Mouse (Mus musculus) kidney, embryonic 16.5 days (tissue): ENCODE measurements at regions not wholly inside any gene's neighbourhood (a gene's known extent, or its start where the extent isn't known, plus 50 kb on each side); places are given as distances from the start of the nearest gene placed in this dataset.

ENCODE experiments used
- ATAC-seq: fragments of 200-750 bp; cut with Nextera tagmentation; 2 replicates; pipeline ENCODE4 v1.8.0; 2017; ENCODE audit warnings: moderate TSS enrichment; ENCODE audit not compliant: low FRiP score, low TSS enrichment
- H3K27ac ChIP-seq: fragments of 300-500 bp; sonication (generic); 2 replicates; pipeline ENCODE4 v1.5.1; 2014; ENCODE audit warnings: low read length
- H3K27me3 ChIP-seq: fragments of 300-500 bp; sonication (generic); 2 replicates; pipeline ENCODE4 v1.6.1; 2014; ENCODE audit warnings: low read length, control low read depth, mixed read lengths; ENCODE audit not compliant: insufficient read depth
- H3K36me3 ChIP-seq: fragments of 300-500 bp; sonication (generic); 2 replicates; pipeline ENCODE4 v1.6.1; 2014; ENCODE audit warnings: low read length, control low read depth, mixed read lengths; ENCODE audit not compliant: insufficient read depth
- H3K4me1 ChIP-seq: fragments of 300-500 bp; sonication (generic); 2 replicates; pipeline ENCODE4 v1.6.1; 2014; ENCODE audit warnings: low read length, control low read depth, mixed read lengths; ENCODE audit not compliant: insufficient read depth
- H3K4me2 ChIP-seq: fragments of 300-500 bp; sonication (generic); replicated peaks from 2 replicates; pipeline ENCODE4 v1.6.1; 2014; ENCODE audit warnings: low read depth, low read length
- H3K4me3 ChIP-seq: fragments of 300-500 bp; sonication (generic); 2 replicates; pipeline ENCODE4 v1.5.1; 2014; ENCODE audit warnings: mild to moderate bottlenecking, low read length
- H3K9ac ChIP-seq: fragments of 300-500 bp; sonication (generic); replicated peaks from 2 replicates; pipeline ENCODE4 v1.6.1; 2014; ENCODE audit warnings: low read length
- H3K9me3 ChIP-seq: fragments of 300-500 bp; sonication (generic); 2 replicates; pipeline ENCODE4 v1.6.1; 2016; ENCODE audit warnings: low read length, control low read depth
- WGBS: fragments of 180-500 bp; shearing (Covaris S2); extraction: QIAGEN DNeasy Blood & Tissue Kit; methylation state at CpG from one replicate; pipeline ENCODE4 v1.1.7; 2014; 5-methylcytosine and 5-hydroxymethylcytosine counted together

- Histone ChIP-seq H3K4me2 (no peak overlapping the region), H3K9ac (no peak overlapping the region), H3K27me3 (no peaks in the 10 kb centered on the region), H3K4me3 (no peak overlapping the region), H3K4me1 (0 out of 2 replicates have a peak, but pooled peaks cover 10% of the 10 kb centered on the region), H3K27ac (no peak overlapping the region), H3K9me3 (no peaks in the 10 kb centered on the region), H3K36me3 (no peaks in the 10 kb centered on the region)
- WGBS: 72% methylated on average over 7 of the region's 7 CpGs
- no peak for ATAC-seq
These were observed 556.3 kb upstream of the Nrp1 start for GRCm38 (mm10) chr8:127802136-127802535.

- no peaks in the 10 kb centered on the region for H3K9me3 ChIP-seq
- H3K27me3 ChIP-seq: no peaks in the 10 kb centered on the region
- WGBS: 52% methylated on average over 5 of the region's 5 CpGs
- no peak overlapping the region for H3K27ac ChIP-seq
- no peak overlapping the region for H3K4me3 ChIP-seq
- 0 out of 2 replicates have a peak, but pooled peaks cover 10% of the 10 kb centered on the region for H3K4me1 ChIP-seq
- no peak for ATAC-seq
- H3K9ac ChIP-seq: no peak overlapping the region
- H3K4me2 ChIP-seq: no peak overlapping the region
- no peaks in the 10 kb centered on the region for H3K36me3 ChIP-seq
These were observed 555.6 kb upstream of the Nrp1 start for GRCm38 (mm10) chr8:127802661-127803333.

- Histone ChIP-seq H3K4me2 (no peak overlapping the region), H3K9ac (no peak overlapping the region), H3K4me1 (no peaks in the 10 kb centered on the region), H3K9me3 (no peaks in the 10 kb centered on the region), H3K27ac (no peak overlapping the region), H3K27me3 (no peaks in the 10 kb centered on the region), H3K36me3 (no peaks in the 10 kb centered on the region), H3K4me3 (no peak overlapping the region)
- no peak for ATAC-seq
- 65% methylated on average over 7 of the region's 7 CpGs for WGBS
These were observed 548.9 kb upstream of the Nrp1 start for GRCm38 (mm10) chr8:127809203-127810155.

- Histone ChIP-seq H3K4me2 (no peak overlapping the region), H3K27ac (no peak overlapping the region), H3K27me3 (no peaks in the 10 kb centered on the region), H3K9me3 (no peaks in the 10 kb centered on the region), H3K9ac (no peak overlapping the region), H3K4me1 (no peaks in the 10 kb centered on the region), H3K4me3 (no peak overlapping the region), H3K36me3 (no peaks in the 10 kb centered on the region)
- 88% methylated on average over 8 of the region's 8 CpGs for WGBS
- no peak for ATAC-seq
These were observed 547.1 kb upstream of the Nrp1 start for GRCm38 (mm10) chr8:127811338-127811737.

GRCm38 (mm10) chr8:127814785-127815523, 543.5 kb upstream of the Nrp1 start:
- no peak overlapping the region for H3K4me2 ChIP-seq
- H3K9ac ChIP-seq: no peak overlapping the region
- H3K4me1 ChIP-seq: no peaks in the 10 kb centered on the region
- WGBS: 79% methylated on average over 9 of the region's 9 CpGs
- no peak overlapping the region for H3K27ac ChIP-seq
- H3K27me3 ChIP-seq: no peaks in the 10 kb centered on the region
- no peak overlapping the region for H3K4me3 ChIP-seq
- no peaks in the 10 kb centered on the region for H3K36me3 ChIP-seq
- H3K9me3 ChIP-seq: no peaks in the 10 kb centered on the region
- ATAC-seq: no peak

GRCm38 (mm10) chr8:127820741-127821170, 537.6 kb upstream of the Nrp1 start:
- H3K9ac ChIP-seq: no peak overlapping the region
- peaks cover 7% of the 10 kb centered on the region for H3K4me1 ChIP-seq
- H3K36me3 ChIP-seq: no peaks in the 10 kb centered on the region
- no peaks in the 10 kb centered on the region for H3K27me3 ChIP-seq
- peak overlapping the region; percentile 43; the same call in 1 of the 2 replicates for H3K27ac ChIP-seq
- no peak overlapping the region for H3K4me2 ChIP-seq
- no peak for ATAC-seq
- 39% methylated on average over 1 of the region's 1 CpGs for WGBS
- H3K4me3 ChIP-seq: no peak overlapping the region
- no peaks in the 10 kb centered on the region for H3K9me3 ChIP-seq

- H3K9me3 ChIP-seq: no peaks in the 10 kb centered on the region
- no peak overlapping the region for H3K27ac ChIP-seq
- WGBS: 57% methylated on average over 1 of the region's 1 CpGs
- H3K27me3 ChIP-seq: no peaks in the 10 kb centered on the region
- no peak overlapping the region for H3K4me2 ChIP-seq
- peaks cover 7% of the 10 kb centered on the region for H3K4me1 ChIP-seq
- H3K9ac ChIP-seq: no peak overlapping the region
- ATAC-seq: no peak
- no peaks in the 10 kb centered on the region for H3K36me3 ChIP-seq
- no peak overlapping the region for H3K4me3 ChIP-seq
These were observed 536.8 kb upstream of the Nrp1 start for GRCm38 (mm10) chr8:127821646-127822045.

GRCm38 (mm10) chr8:127825041-127825440, 533.4 kb upstream of the Nrp1 start:
- 88% methylated on average over 2 of the region's 2 CpGs for WGBS
- Histone ChIP-seq H3K4me2 (no peak overlapping the region), H3K9me3 (no peaks in the 10 kb centered on the region), H3K9ac (no peak overlapping the region), H3K4me3 (no peak overlapping the region), H3K4me1 (peaks cover 7% of the 10 kb centered on the region), H3K27me3 (no peaks in the 10 kb centered on the region), H3K36me3 (no peaks in the 10 kb centered on the region), H3K27ac (no peak overlapping the region)
- no peak for ATAC-seq

GRCm38 (mm10) chr8:127827826-127828225, 530.6 kb upstream of the Nrp1 start:
- Histone ChIP-seq H3K9me3 (no peaks in the 10 kb centered on the region), H3K27me3 (no peaks in the 10 kb centered on the region), H3K36me3 (no peaks in the 10 kb centered on the region), H3K9ac (no peak overlapping the region), H3K4me3 (no peak overlapping the region), H3K4me2 (no peak overlapping the region), H3K4me1 (no peaks in the 10 kb centered on the region), H3K27ac (no peak overlapping the region)
- 81% methylated on average over 5 of the region's 5 CpGs for WGBS
- ATAC-seq: no peak
